ENCODE assay signal across 24 mouse cellular contexts in the genomic region with DNA sequence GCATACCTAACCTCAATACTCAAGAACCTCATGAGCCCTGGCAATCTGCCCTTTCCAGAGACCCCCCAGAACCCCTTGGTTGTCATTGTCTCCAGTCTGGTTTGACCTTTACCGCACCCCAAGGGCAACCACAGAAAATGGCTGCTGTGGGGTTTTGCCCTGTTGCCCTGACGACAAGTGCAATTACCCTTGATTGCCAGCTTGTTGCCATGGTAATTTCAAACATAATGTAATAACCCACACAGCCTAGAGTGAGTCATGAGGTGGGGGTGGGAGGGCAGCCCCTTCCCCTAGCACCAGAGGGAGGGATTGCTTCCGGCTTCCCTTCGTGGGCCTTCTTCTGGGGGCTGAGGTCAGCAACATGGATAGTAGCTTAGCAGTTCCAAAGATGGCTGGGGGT. TPM values are rescaled to one million over a fixed set of nuclear protein-coding genes. Genes with fewer than 3 reads are reported as not detected.
"Had no signal": no experiment of that assay in that cellular context is flagged by ENCODE, and none has a peak within 500 bp of the region (broad histone marks: within the 10 kb centered on the region; RNA-seq: fewer than 3 reads in every experiment).

No protein-coding gene starts in this region.

- ATAC-seq: liver, embryonic 12.5 days; midbrain, embryonic 15.5 days had no signal

- H3K4me2 ChIP-seq: kidney, embryonic 15.5 days; limb, embryonic 15.5 days; liver, embryonic 12.5 days; lung, embryonic 14.5 days; midbrain, embryonic 11.5 days; midbrain, embryonic 15.5 days; neural tube, embryonic 12.5 days had no signal

- H3K27ac ChIP-seq: kidney, embryonic 15.5 days; limb, embryonic 15.5 days; liver, embryonic 12.5 days; midbrain, embryonic 15.5 days; neural tube, embryonic 12.5 days; stomach, postnatal 0 days had no signal

- H3K4me3 ChIP-seq: kidney, embryonic 15.5 days; limb, embryonic 15.5 days; liver, embryonic 12.5 days; megakaryocyte, embryonic 14.5 days; midbrain, embryonic 15.5 days; neural tube, embryonic 12.5 days had no signal

- DNase-seq: kidney, adult 2 months; kidney, postnatal 14 days; lung, embryonic 14.5 days; lung, postnatal 10 days; lung, postnatal 4 days; right cerebral cortex, postnatal 14 days; thymus, adult 2 months; thymus, postnatal 36 days had no signal

- H3K36me3 ChIP-seq: kidney, embryonic 15.5 days; limb, embryonic 15.5 days; liver, embryonic 12.5 days; midbrain, embryonic 15.5 days; neural tube, embryonic 12.5 days had no signal

- H3K9me3 ChIP-seq: kidney, embryonic 15.5 days; limb, embryonic 15.5 days; liver, embryonic 12.5 days; megakaryocyte, embryonic 14.5 days; midbrain, embryonic 15.5 days; neural tube, embryonic 12.5 days had no signal

- H3K9ac ChIP-seq: kidney, embryonic 15.5 days; limb, embryonic 15.5 days; liver, embryonic 12.5 days; lung, embryonic 14.5 days; midbrain, embryonic 15.5 days; neural tube, embryonic 12.5 days had no signal

RNA-seq across cellular contexts. Expression of gene Camkv, which starts 3.3 kb away (rescaled TPM):
- total RNA-seq: monocyte, adult 5-6 weeks; neutrophil, adult 5-6 weeks had no signal
- polyA plus RNA-seq: kidney, adult 2 months had no signal

RNA-seq across cellular contexts. Expression of gene Actl11, which starts 4.0 kb away (rescaled TPM):
- total RNA-seq: left cerebral cortex, adult 18-20 months; left cerebral cortex, postnatal 25 days; neutrophil, adult 5-6 weeks had no signal
- polyA plus RNA-seq: kidney, embryonic 15.5 days; large intestine, adult 2 months; limb, embryonic 11.5 days; limb, embryonic 15.5 days; liver, embryonic 12.5 days; liver, embryonic 16.5 days; lung, embryonic 14.5 days; midbrain, embryonic 11.5 days; midbrain, embryonic 15.5 days; neural tube, embryonic 12.5 days; small intestine, adult 2 months; stomach, postnatal 0 days had no signal
